Mouse (Mus musculus) kidney, embryonic 16.5 days (tissue): ENCODE measurements around the gene Wdr78. TPM values are rescaled to one million over a fixed set of nuclear protein-coding genes. Genes with fewer than 3 reads are reported as not detected.

Experiments
- ATAC-seq: fragments of 200-750 bp; cut with Nextera tagmentation; 2 replicates; pipeline ENCODE4 v1.8.0; 2017; ENCODE audit warnings: moderate TSS enrichment; ENCODE audit not compliant: low FRiP score, low TSS enrichment
- H3K27ac ChIP-seq: fragments of 300-500 bp; sonication (generic); 2 replicates; pipeline ENCODE4 v1.5.1; 2014; ENCODE audit warnings: low read length
- H3K27me3 ChIP-seq: fragments of 300-500 bp; sonication (generic); 2 replicates; pipeline ENCODE4 v1.6.1; 2014; ENCODE audit warnings: low read length, control low read depth, mixed read lengths; ENCODE audit not compliant: insufficient read depth
- H3K36me3 ChIP-seq: fragments of 300-500 bp; sonication (generic); 2 replicates; pipeline ENCODE4 v1.6.1; 2014; ENCODE audit warnings: low read length, control low read depth, mixed read lengths; ENCODE audit not compliant: insufficient read depth
- H3K4me1 ChIP-seq: fragments of 300-500 bp; sonication (generic); 2 replicates; pipeline ENCODE4 v1.6.1; 2014; ENCODE audit warnings: low read length, control low read depth, mixed read lengths; ENCODE audit not compliant: insufficient read depth
- H3K4me2 ChIP-seq: fragments of 300-500 bp; sonication (generic); replicated peaks from 2 replicates; pipeline ENCODE4 v1.6.1; 2014; ENCODE audit warnings: low read depth, low read length
- H3K4me3 ChIP-seq: fragments of 300-500 bp; sonication (generic); 2 replicates; pipeline ENCODE4 v1.5.1; 2014; ENCODE audit warnings: mild to moderate bottlenecking, low read length
- H3K9ac ChIP-seq: fragments of 300-500 bp; sonication (generic); replicated peaks from 2 replicates; pipeline ENCODE4 v1.6.1; 2014; ENCODE audit warnings: low read length
- H3K9me3 ChIP-seq: fragments of 300-500 bp; sonication (generic); 2 replicates; pipeline ENCODE4 v1.6.1; 2016; ENCODE audit warnings: low read length, control low read depth
- WGBS: fragments of 180-500 bp; shearing (Covaris S2); extraction: QIAGEN DNeasy Blood & Tissue Kit; methylation state at CpG from one replicate; pipeline ENCODE4 v1.1.7; 2014; 5-methylcytosine and 5-hydroxymethylcytosine counted together
- polyA plus RNA-seq: library from polyadenylated mRNA; unstranded; fragments of >200 nt; fragmentation: Nextera tagmentation; extraction: Ambion mirVana; gene quantifications from 2 replicates; pipeline ENCODE4 v1.2.1, GENCODE M21; 2015

Gene Wdr78
- polyA plus RNA-seq, 1 experiment from 2014 or later = 4.3 TPM

DNA sequence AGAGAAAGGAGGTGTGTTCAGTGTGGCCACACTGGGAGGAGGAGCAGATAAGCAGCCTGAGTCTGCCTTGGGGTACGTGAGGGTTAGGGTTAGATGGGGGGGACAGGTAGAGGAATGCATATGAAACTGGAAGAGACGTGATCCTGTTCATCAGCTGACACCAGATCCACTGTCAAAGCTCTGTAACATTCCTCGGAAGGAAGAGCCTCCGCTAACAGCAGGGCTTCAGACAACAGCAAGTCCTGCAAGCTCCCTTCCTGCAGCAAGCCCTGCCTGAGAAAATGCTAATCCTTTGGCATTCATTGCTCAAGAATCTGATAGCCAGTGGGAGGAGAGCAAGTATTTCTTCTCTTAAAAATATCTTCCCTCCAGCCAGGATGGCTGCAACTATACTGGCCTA, 100.9 kb downstream of the Wdr78 start:
- H3K9ac ChIP-seq = no peak overlapping the region
- WGBS = 12% methylated on average over 4 of the region's 4 CpGs
- H3K9me3 ChIP-seq = no peaks in the 10 kb centered on the region
- 0 out of 2 replicates have a peak overlapping the region, but pooled peaks have one; percentile 22 for H3K4me2 ChIP-seq
- peak; percentile 23; the same call in 1 of the 2 replicates for ATAC-seq
- peaks cover 6% of the 10 kb centered on the region for H3K4me1 ChIP-seq
- H3K27me3 ChIP-seq = no peaks in the 10 kb centered on the region
- no peak overlapping the region for H3K27ac ChIP-seq
- no peaks in the 10 kb centered on the region for H3K36me3 ChIP-seq
- H3K4me3 ChIP-seq = no peak overlapping the region

- no peak overlapping the region for H3K9ac ChIP-seq
- H3K4me1 ChIP-seq = peaks cover 12% of the 10 kb centered on the region
- no peaks in the 10 kb centered on the region for H3K36me3 ChIP-seq
- H3K27me3 ChIP-seq = no peaks in the 10 kb centered on the region
- H3K4me2 ChIP-seq = no peak overlapping the region
- 34% methylated on average over 7 of the region's 7 CpGs for WGBS
- no peak overlapping the region for H3K4me3 ChIP-seq
- no peak overlapping the region for H3K27ac ChIP-seq
- ATAC-seq = 0 out of 2 replicates have a peak, but pooled peaks have one; percentile 58
- H3K9me3 ChIP-seq = no peaks in the 10 kb centered on the region
These were observed 102.5 kb downstream of the Wdr78 start for GRCm38 (mm10) chr4:103011823-103012222.

GRCm38 (mm10) chr4:103010734-103011133, 103.6 kb downstream of the Wdr78 start:
- H3K27me3 ChIP-seq = no peaks in the 10 kb centered on the region
- no peaks in the 10 kb centered on the region for H3K36me3 ChIP-seq
- H3K4me1 ChIP-seq = peaks cover 14% of the 10 kb centered on the region
- no peak overlapping the region for H3K4me2 ChIP-seq
- no peak overlapping the region for H3K9ac ChIP-seq
- ATAC-seq = no peak
- whole genome bisulfite sequencing = 91% methylated on average over 4 of the region's 4 CpGs
- H3K9me3 ChIP-seq = no peaks in the 10 kb centered on the region
- no peak overlapping the region for H3K27ac ChIP-seq
- H3K4me3 ChIP-seq = no peak overlapping the region

DNA sequence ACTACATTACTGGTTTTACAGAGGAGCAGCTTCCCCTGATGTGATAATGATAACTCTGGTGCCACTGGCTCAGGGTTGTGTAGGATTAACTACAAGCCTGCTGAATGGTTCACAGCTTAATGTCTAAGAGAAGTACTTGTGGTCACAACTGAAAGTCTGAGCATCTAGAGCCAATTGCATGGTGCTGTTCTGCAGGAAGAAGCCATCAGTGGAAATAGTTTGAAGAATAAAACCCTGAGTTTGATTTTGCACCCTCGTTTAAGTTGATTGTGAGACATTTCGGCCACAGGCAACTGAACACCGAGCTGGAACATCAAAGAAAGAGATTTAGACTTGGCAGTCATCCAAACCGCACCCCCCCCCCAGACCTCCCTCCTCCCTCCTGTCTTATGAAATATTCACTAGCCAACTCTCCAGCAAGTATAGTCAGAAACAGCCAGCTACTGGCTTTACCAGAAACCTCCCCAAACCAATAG, 107.4 kb downstream of the Wdr78 start:
- 14% methylated on average over 4 of the region's 4 CpGs for WGBS
- H3K4me1 ChIP-seq = peaks cover 8% of the 10 kb centered on the region; the same call in 1 of the 2 replicates
- H3K27me3 ChIP-seq = no peaks in the 10 kb centered on the region
- H3K4me2 ChIP-seq = no peak overlapping the region
- no peak overlapping the region for H3K9ac ChIP-seq
- no peaks in the 10 kb centered on the region for H3K9me3 ChIP-seq
- H3K36me3 ChIP-seq = no peaks in the 10 kb centered on the region
- no peak for ATAC-seq
- H3K4me3 ChIP-seq = no peak overlapping the region
- H3K27ac ChIP-seq = no peak overlapping the region

DNA sequence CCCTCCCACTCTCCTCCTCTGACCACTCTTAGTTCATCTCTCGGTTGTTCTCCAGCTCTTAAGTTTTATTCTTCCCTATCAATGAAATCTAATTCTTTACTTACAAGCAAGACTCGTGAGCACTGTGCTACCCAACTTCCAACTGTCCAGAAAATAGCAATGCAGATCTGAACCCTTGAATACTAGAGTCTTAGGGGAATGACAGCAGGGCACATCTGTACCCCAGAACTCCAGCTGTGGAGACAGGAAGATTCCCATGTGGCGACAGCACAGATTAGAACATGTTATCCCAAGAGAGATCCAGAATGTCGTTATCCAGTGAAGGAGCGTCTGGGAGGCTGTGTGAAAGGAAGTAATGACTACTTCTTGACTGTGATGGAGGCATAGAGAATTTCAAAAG, 108.1 kb downstream of the Wdr78 start:
- Histone ChIP-seq H3K27ac (no peak overlapping the region), H3K9ac (no peak overlapping the region), H3K27me3 (no peaks in the 10 kb centered on the region), H3K36me3 (no peaks in the 10 kb centered on the region), H3K4me2 (no peak overlapping the region), H3K4me3 (no peak overlapping the region), H3K4me1 (peaks cover 8% of the 10 kb centered on the region; the same call in 1 of the 2 replicates), H3K9me3 (no peaks in the 10 kb centered on the region)
- ATAC-seq = no peak
- 75% methylated on average over 5 of the region's 5 CpGs for WGBS

- H3K9me3 ChIP-seq = no peaks in the 10 kb centered on the region
- 56% methylated on average over 15 of the region's 15 CpGs for WGBS
- ATAC-seq = no peak
These were observed 109.0 kb downstream of the Wdr78 start for GRCm38 (mm10) chr4:103005190-103005945.

DNA sequence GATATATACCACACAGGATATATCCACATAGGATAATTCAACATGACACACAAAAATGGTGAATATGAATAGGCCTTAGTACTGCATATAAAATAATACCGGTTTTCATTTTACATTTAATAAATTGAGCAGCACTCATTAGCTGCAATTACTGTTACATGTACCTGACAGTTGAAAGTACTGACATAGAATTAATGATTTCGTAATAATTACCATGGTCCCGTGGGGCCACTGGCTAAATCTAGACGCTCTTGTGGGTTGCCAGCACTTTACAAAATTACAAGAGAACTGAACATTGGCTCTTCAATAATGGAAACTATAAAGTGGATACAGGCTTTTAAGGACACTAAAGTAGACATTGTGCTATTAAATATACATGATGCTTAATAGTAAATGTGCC, 109.7 kb downstream of the Wdr78 start:
- ATAC-seq = no peak
- Histone ChIP-seq H3K36me3 (no peaks in the 10 kb centered on the region), H3K9me3 (no peaks in the 10 kb centered on the region), H3K9ac (no peak overlapping the region), H3K27me3 (no peaks in the 10 kb centered on the region), H3K27ac (no peak overlapping the region), H3K4me2 (no peak overlapping the region), H3K4me1 (peaks cover 8% of the 10 kb centered on the region; the same call in 1 of the 2 replicates), H3K4me3 (no peak overlapping the region)
- 88% methylated on average over 4 of the region's 4 CpGs for WGBS

More at GRCm38 (mm10) chr4:103005190-103005945, 109.0 kb downstream of the Wdr78 start:
- Histone ChIP-seq H3K4me3 (no peak overlapping the region), H3K36me3 (no peaks in the 10 kb centered on the region), H3K9ac (no peak overlapping the region), H3K27me3 (no peaks in the 10 kb centered on the region), H3K27ac (no peak overlapping the region), H3K4me2 (no peak overlapping the region), H3K4me1 (peaks cover 8% of the 10 kb centered on the region; the same call in 1 of the 2 replicates)

GRCm38 (mm10) chr4:102991685-102992084, 122.7 kb downstream of the Wdr78 start:
- no peak overlapping the region for H3K4me3 ChIP-seq
- no peak overlapping the region for H3K9ac ChIP-seq
- 78% methylated on average over 3 of the region's 3 CpGs for whole genome bisulfite sequencing
- H3K36me3 ChIP-seq = no peaks in the 10 kb centered on the region
- no peak overlapping the region for H3K4me2 ChIP-seq
- H3K4me1 ChIP-seq = no peaks in the 10 kb centered on the region
- no peak for ATAC-seq
- H3K27ac ChIP-seq = no peak overlapping the region
- H3K27me3 ChIP-seq = no peaks in the 10 kb centered on the region
- H3K9me3 ChIP-seq = no peaks in the 10 kb centered on the region

DNA sequence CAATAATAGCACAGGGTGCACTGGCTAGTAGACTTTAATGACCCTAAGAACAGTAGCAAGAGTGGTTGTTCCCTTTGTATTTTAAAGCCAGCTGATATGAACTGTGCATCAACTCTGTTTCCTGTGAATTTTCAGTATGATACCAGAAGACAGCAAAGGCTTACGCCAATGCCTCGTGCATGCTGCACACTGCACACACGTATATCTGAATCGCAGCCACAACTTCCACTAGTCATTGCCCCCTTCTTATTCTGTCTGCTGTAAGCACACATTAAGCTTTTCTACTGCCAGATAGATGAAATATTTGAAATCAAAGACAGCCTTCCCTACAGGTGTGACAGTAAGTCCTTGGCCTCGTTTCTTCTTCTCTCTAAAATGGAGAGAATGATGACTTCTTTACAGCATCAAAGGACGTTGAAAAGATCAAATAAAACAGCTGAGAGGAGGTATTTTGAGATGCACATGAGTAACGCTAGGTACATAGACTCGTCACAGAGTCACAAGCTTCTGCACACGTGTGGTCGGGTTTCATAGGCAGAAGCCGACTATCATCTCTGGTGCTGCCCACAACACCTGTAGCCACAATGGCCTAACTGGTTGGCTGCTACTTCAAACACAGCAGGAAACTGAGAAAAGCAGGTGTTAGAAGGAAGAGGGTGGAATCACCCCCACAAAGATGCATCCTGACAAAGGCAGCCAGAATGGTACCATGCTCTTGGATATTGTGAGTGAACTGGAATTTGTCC, 123.6 kb downstream of the Wdr78 start:
- no peak overlapping the region for H3K27ac ChIP-seq
- no peak overlapping the region for H3K9ac ChIP-seq
- H3K4me2 ChIP-seq = no peak overlapping the region
- H3K9me3 ChIP-seq = no peaks in the 10 kb centered on the region
- ATAC-seq = no peak
- no peaks in the 10 kb centered on the region for H3K36me3 ChIP-seq
- 76% methylated on average over 11 of the region's 11 CpGs for WGBS
- no peaks in the 10 kb centered on the region for H3K4me1 ChIP-seq
- no peak overlapping the region for H3K4me3 ChIP-seq
- no peaks in the 10 kb centered on the region for H3K27me3 ChIP-seq

DNA sequence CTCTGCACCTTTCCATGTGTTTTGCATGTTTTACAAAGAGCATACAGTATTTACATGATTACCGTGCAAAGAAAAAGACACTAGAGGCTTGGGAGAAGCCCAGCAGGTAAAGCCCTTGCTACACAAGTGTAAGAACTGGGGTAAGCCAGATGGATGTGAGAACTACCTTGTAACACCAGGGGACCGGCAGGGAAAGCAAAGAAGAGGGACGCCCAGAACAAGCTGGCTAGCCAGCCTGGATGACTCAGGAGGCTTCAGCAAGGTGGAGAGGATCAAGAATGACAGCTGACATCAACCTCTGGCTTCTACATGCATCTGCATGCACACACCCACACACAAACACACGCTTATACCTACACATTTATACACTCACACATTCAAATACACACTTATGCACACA, 124.3 kb downstream of the Wdr78 start:
- ATAC-seq = no peak
- H3K36me3 ChIP-seq = no peaks in the 10 kb centered on the region

More for the DNA sequence above, 124.3 kb downstream of the Wdr78 start:
- no peak overlapping the region for H3K4me3 ChIP-seq
- WGBS = 87% methylated on average over 4 of the region's 4 CpGs
- no peaks in the 10 kb centered on the region for H3K4me1 ChIP-seq
- no peak overlapping the region for H3K4me2 ChIP-seq
- H3K27me3 ChIP-seq = no peaks in the 10 kb centered on the region
- no peak overlapping the region for H3K9ac ChIP-seq
- H3K9me3 ChIP-seq = no peaks in the 10 kb centered on the region
- no peak overlapping the region for H3K27ac ChIP-seq
